Mouse (Mus musculus) myocyte (in vitro differentiated cells): Measurements from ENCODE around the gene Tnnt3. TPM values are rescaled to one million over a fixed set of nuclear protein-coding genes. Genes with fewer than 3 reads are reported as not detected.

Source experiments
- H3K27me3 ChIP-seq: one replicate; pipeline ENCODE4 v1.6.1; 2011; ENCODE audit not compliant: control insufficient read depth, insufficient read depth, insufficient read length
- H3K36me3 ChIP-seq: one replicate; pipeline ENCODE4 v1.6.1; 2011; ENCODE audit not compliant: control insufficient read depth, insufficient read depth
- H3K4me2 ChIP-seq: one replicate; pipeline ENCODE4 v1.6.1; 2011; ENCODE audit warnings: low read depth, control low read depth
- H3K4me3 ChIP-seq: one replicate; pipeline ENCODE4 v1.5.1; 2011; ENCODE audit warnings: mild to moderate bottlenecking, control low read depth, moderate library complexity
- H3K79me2 ChIP-seq: one replicate; pipeline ENCODE4 v1.6.1; 2011; ENCODE audit not compliant: control insufficient read depth, insufficient read depth
- H3ac ChIP-seq: one replicate; pipeline ENCODE4 v1.6.1; 2011; ENCODE audit not compliant: control insufficient read depth, insufficient read length
- CEBPB ChIP-seq: IDR thresholded peaks from 2 replicates; pipeline ENCODE4 v1.6.1; 2011; ENCODE audit warnings: mild to moderate bottlenecking, moderate library complexity; ENCODE audit not compliant: poor library complexity, insufficient read depth, severe bottlenecking
- E2F4 ChIP-seq: IDR thresholded peaks from one replicate; pipeline ENCODE4 v1.6.1; 2011; ENCODE audit warnings: mild to moderate bottlenecking, control low read depth, moderate library complexity; ENCODE audit not compliant: insufficient read depth
- MAX ChIP-seq: IDR thresholded peaks from one replicate; pipeline ENCODE4 v1.6.1; 2011; ENCODE audit warnings: low read depth, mild to moderate bottlenecking, control low read depth
- MYOD1 ChIP-seq, 3 experiments: IDR thresholded peaks; one replicate each; pipeline ENCODE4 v1.6.1; 2011; ENCODE audit warnings: control low read depth in 2 of 3, low read depth in 2 of 3, mild to moderate bottlenecking in 2 of 3, moderate library complexity in 1 of 3; ENCODE audit not compliant: insufficient read length in 2 of 3, control insufficient read depth in 1 of 3
- MYOG ChIP-seq, 3 experiments: IDR thresholded peaks; one replicate each; pipeline ENCODE4 v1.6.1; 2011; ENCODE audit warnings: control low read depth in 2 of 3, low read depth in 2 of 3, mild to moderate bottlenecking in 2 of 3; ENCODE audit not compliant: insufficient read length in 2 of 3, control insufficient read depth in 1 of 3, insufficient read depth in 1 of 3
- POLR2A ChIP-seq: IDR thresholded peaks from one replicate; pipeline ENCODE4 v1.6.1; 2011; ENCODE audit warnings: low read depth, mild to moderate bottlenecking, control low read depth, moderate library complexity; ENCODE audit not compliant: insufficient read length
- POLR2AphosphoS2 ChIP-seq: IDR thresholded peaks from one replicate; pipeline ENCODE4 v1.6.1; 2011; ENCODE audit warnings: low read depth, control low read depth; ENCODE audit not compliant: insufficient read length
- REST ChIP-seq: IDR thresholded peaks from one replicate; pipeline ENCODE4 v1.6.1; 2011; ENCODE audit warnings: mild to moderate bottlenecking, control low read depth, moderate library complexity; ENCODE audit not compliant: insufficient read depth, insufficient read length
- SRF ChIP-seq: IDR thresholded peaks from one replicate; pipeline ENCODE4 v1.6.1; 2011; ENCODE audit warnings: low read depth; ENCODE audit not compliant: control insufficient read depth, insufficient read length
- TCF12 ChIP-seq: IDR thresholded peaks from one replicate; pipeline ENCODE4 v1.6.1; 2011; ENCODE audit warnings: mild to moderate bottlenecking, control low read depth; ENCODE audit not compliant: poor library complexity, insufficient read depth, severe bottlenecking
- TCF3 ChIP-seq: IDR thresholded peaks from one replicate; pipeline ENCODE4 v1.6.1; 2011; ENCODE audit warnings: low read depth, control low read depth; ENCODE audit not compliant: insufficient read length
- USF1 ChIP-seq: IDR thresholded peaks from one replicate; pipeline ENCODE4 v1.6.1; 2011; ENCODE audit warnings: low read depth, mild to moderate bottlenecking, control low read depth, moderate library complexity
- polyA plus RNA-seq: library from polyadenylated mRNA; unstranded; fragments of >200 nt; fragmentation: generic; extraction: Trizol; gene quantifications from one replicate; pipeline ENCODE4 v1.2.1, GENCODE M21; 2012; ENCODE audit warnings: missing spikeins

Gene Tnnt3
- polyA plus RNA-seq, 1 experiment = 2,107 TPM

DNA sequence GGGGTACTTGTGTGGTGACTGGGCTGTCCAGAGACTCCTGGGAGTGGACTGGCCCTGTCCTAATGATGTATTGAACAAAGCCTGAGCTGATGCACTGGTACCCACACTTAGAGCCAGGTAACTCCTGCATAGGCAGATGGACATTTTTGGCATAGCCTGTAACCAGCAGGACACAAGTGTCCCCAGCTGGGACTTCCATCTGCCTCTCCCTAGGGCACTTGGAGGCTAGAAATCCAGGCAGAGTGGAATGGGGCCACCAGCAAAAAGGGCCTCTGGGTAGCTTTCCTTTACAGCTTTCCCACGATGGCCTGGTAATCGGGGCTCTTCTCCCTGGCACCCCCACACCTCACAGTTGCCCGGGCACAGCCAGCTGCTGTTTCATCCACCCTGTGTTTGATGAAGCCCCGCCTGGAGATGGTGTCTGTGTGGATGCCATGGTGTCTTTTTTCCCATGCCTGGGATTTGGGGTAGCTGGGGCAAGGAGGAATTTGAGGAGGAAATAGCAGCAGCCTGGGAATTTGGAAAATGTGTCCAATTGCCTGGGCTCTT is 63.3 kb downstream of the Tnnt3 start:
- H3K4me3 ChIP-seq = no peak overlapping the region
- no peaks in the 10 kb centered on the region for H3K36me3 ChIP-seq
- H3ac ChIP-seq = no peak overlapping the region
- TF ChIP-seq REST (no peak), TCF3 (no peak), MAX (no peak), MYOD1 (IDR thresholded peaks at IDR 0.05; ENCODE audit: control insufficient read depth in 1 of 3, insufficient read length in 2 of 3, low read depth in 2 of 3) (peak in 2 of 3 experiments; percentile 49 to 62), TCF12 (peak; percentile 1), POLR2A (no peak), USF1 (no peak), SRF (no peak), POLR2AphosphoS2 (no peak), MYOG (IDR thresholded peaks at IDR 0.05; ENCODE audit: control insufficient read depth in 1 of 3, insufficient read depth in 1 of 3, insufficient read length in 2 of 3, low read depth in 2 of 3) (peak in 2 of 3 experiments; percentile 48 to 82), E2F4 (no peak), CEBPB (no peak)
- H3K79me2 ChIP-seq = no peaks in the 10 kb centered on the region
- H3K4me2 ChIP-seq = no peak overlapping the region
- H3K27me3 ChIP-seq = no peaks in the 10 kb centered on the region

- H3K4me3 ChIP-seq = no peak overlapping the region
- H3K79me2 ChIP-seq = no peaks in the 10 kb centered on the region
- H3ac ChIP-seq = no peak overlapping the region
- no peaks in the 10 kb centered on the region for H3K27me3 ChIP-seq
- TF ChIP-seq MYOG (IDR thresholded peaks at IDR 0.05; ENCODE audit: control insufficient read depth in 1 of 3, insufficient read depth in 1 of 3, insufficient read length in 2 of 3, low read depth in 2 of 3) (peak in 1 of 3 experiments; percentile 8), POLR2A (no peak), USF1 (no peak), MAX (no peak)
- H3K36me3 ChIP-seq = no peaks in the 10 kb centered on the region
- H3K4me2 ChIP-seq = no peak overlapping the region
Observed at GRCm38 (mm10) chr7:142563168-142563567, 64.5 kb downstream of the Tnnt3 start.

GRCm38 (mm10) chr7:142564955-142565643 is 66.5 kb downstream of the Tnnt3 start:
- Histone ChIP-seq H3K4me2 (no peak overlapping the region), H3K36me3 (no peaks in the 10 kb centered on the region), H3K27me3 (no peaks in the 10 kb centered on the region), H3ac (no peak overlapping the region), H3K79me2 (no peaks in the 10 kb centered on the region), H3K4me3 (no peak overlapping the region)
- TF ChIP-seq POLR2AphosphoS2 = no peak
- no peak for TF ChIP-seq USF1
- no peak for TF ChIP-seq TCF12
- TF ChIP-seq MYOD1 (IDR thresholded peaks at IDR 0.05; ENCODE audit: control insufficient read depth in 1 of 3, insufficient read length in 2 of 3, low read depth in 2 of 3) = no peak
- TF ChIP-seq MAX = no peak
- no peak for TF ChIP-seq POLR2A
- no peak for TF ChIP-seq MYOG (IDR thresholded peaks at IDR 0.05; ENCODE audit: control insufficient read depth in 1 of 3, insufficient read depth in 1 of 3, insufficient read length in 2 of 3, low read depth in 2 of 3)
- no peak for TF ChIP-seq REST
- TF ChIP-seq SRF = no peak

Other genes with a start within 250 kb of the Tnnt3 start
- not detected for gene Gm2431, start 240.5 kb upstream of the Tnnt3 start, polyA plus RNA-seq
- gene Gm4559, start 224.5 kb upstream of the Tnnt3 start, polyA plus RNA-seq = not detected
- gene Krtap5-1, start 201.7 kb upstream of the Tnnt3 start, polyA plus RNA-seq = not detected
- gene Krtap5-4, start 195.3 kb upstream of the Tnnt3 start, polyA plus RNA-seq = not detected
- gene Ifitm10, start 125.1 kb upstream of the Tnnt3 start, polyA plus RNA-seq = 5.4 TPM
- gene Gm49369, start 116.2 kb upstream of the Tnnt3 start, polyA plus RNA-seq = 0.31 TPM
- 887 TPM for gene Ctsd, start 110.8 kb upstream of the Tnnt3 start, polyA plus RNA-seq
- 14.5 TPM for gene Syt8, start 64.0 kb upstream of the Tnnt3 start, polyA plus RNA-seq
- gene Tnni2, start 57.0 kb upstream of the Tnnt3 start, polyA plus RNA-seq = 3,238 TPM
- 298 TPM for gene Lsp1, start 38.0 kb upstream of the Tnnt3 start, polyA plus RNA-seq
- 73.3 TPM for gene Mrpl23, start 33.9 kb downstream of the Tnnt3 start, polyA plus RNA-seq
- gene Igf2, start 168.0 kb downstream of the Tnnt3 start, polyA plus RNA-seq = 331 TPM
- 0.65 TPM for gene Gm49394, start 171.1 kb downstream of the Tnnt3 start, polyA plus RNA-seq
- 1.2 TPM for gene Ins2, start 244.5 kb downstream of the Tnnt3 start, polyA plus RNA-seq